Mouse (Mus musculus) thymus, adult 2 months (tissue): ENCODE results near the gene Apoa4.

Experiments used
- CTCF ChIP-seq: fragments of 200-500 bp; IDR thresholded peaks from 2 replicates; pipeline ENCODE4 v1.5.1; 2012; ENCODE audit warnings: mild to moderate bottlenecking, control low read depth, low read length, moderate library complexity, borderline replicate concordance; ENCODE audit not compliant: control insufficient read depth, poor library complexity, insufficient read depth; ENCODE audit errors: extremely low read depth
- POLR2A ChIP-seq: fragments of 200-500 bp; IDR thresholded peaks from 2 replicates; pipeline ENCODE4 v1.6.1; 2012; ENCODE audit warnings: mild to moderate bottlenecking, low read length, control low read depth, moderate library complexity; ENCODE audit not compliant: control insufficient read depth, poor library complexity, insufficient read depth; ENCODE audit errors: extremely low read depth

DNA sequence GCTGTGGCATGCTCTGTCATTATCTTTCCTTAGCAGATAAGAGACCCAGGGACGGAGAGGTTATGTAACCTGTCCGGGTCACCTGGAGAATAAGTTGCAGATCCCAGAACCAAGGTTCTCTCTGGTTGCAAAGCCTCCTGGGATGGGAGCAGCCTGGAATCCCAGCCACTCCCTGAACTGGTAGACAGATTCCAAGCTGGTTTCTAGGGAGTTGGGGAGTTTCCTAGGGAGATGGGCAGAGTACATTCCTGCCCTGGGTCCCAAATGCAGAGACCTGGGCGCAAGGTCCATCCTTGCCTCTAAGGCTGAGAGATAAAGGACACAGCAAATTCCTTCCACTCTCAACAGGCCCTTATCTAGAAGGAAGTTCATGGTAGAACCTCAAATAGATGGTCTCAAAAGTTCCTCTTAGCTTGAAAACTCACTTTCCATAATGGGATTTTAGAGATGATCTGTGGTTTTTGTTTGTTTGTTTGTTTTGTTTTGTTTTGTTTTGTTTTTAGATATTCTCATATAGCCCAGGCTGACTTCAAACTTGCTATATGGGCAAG is 13.4 kb upstream of the Apoa4 start:
- TF ChIP-seq POLR2A (no peak), CTCF (no peak)
